Mouse (Mus musculus): ENCODE measurements around the gene Olfr1512. TPM values are rescaled to one million over a fixed set of nuclear protein-coding genes. Genes with fewer than 3 reads are reported as not detected.

Gene Olfr1512
- polyA plus RNA-seq, 1 experiment from 2014 or later: not detected

GRCm38 (mm10) chr14:52327910-52328812 is 50.8 kb downstream of the Olfr1512 start, which contains the start of gene Sall2:
Gene Sall2, minus strand, starts transcription at chr14:52328762.
- peak within 1 kb of the TSS; percentile 77 for H3K4me3 ChIP-seq
- peak; percentile 66 for DNase-seq (ENCODE audit: low spot score)
- H3K27me3 ChIP-seq (ENCODE audit: low read depth, poor library complexity, severe bottlenecking): no peaks in the 10 kb centered on the region
- peaks cover 13% of the 10 kb centered on the region for H3K36me3 ChIP-seq
- H3K9me3 ChIP-seq (replicated peaks): no peaks in the 10 kb centered on the region
- peaks cover 70% of the 10 kb centered on the region for H3K4me1 ChIP-seq
- under 1% methylated on average over 26 of the region's 26 CpGs for WGBS
- peak within 1 kb of the TSS; percentile 97 for H3K27ac ChIP-seq (replicated peaks)

DNA sequence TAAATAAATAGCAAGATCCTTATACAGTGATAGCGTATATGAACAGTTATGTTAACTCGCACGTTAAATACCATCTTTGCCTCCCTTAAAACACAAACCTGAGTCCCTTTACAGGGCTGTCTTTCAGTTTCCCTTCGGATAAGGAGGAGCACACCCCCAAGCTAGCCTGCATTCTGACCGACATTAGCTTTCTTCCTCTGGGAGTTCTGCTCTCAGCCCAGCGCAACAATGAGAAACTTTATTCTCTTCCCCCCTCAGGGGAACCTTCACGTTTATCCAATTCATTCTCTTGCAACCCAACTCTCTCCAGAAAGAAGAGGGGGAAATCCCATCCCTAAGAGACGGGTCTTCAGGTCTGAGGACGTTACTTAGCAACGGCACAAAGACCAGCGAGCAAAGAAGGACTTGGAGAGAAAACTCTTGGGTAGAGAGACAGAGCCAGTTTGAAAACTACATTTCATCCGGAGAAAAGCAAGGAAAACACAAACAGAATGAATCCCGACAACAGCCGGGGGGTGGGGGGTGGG is 51.5 kb downstream of the Olfr1512 start:
- peak overlapping the region; percentile 97 for H3K27ac ChIP-seq (replicated peaks)
- no peaks in the 10 kb centered on the region for H3K9me3 ChIP-seq (replicated peaks)
- peak overlapping the region; percentile 77 for H3K4me3 ChIP-seq
- peaks cover 66% of the 10 kb centered on the region for H3K4me1 ChIP-seq
- H3K27me3 ChIP-seq (ENCODE audit: low read depth, poor library complexity, severe bottlenecking): no peaks in the 10 kb centered on the region
- H3K36me3 ChIP-seq: peaks cover 20% of the 10 kb centered on the region
- DNase-seq (ENCODE audit: low spot score): peak; percentile 64
- WGBS: under 1% methylated on average over 14 of the region's 14 CpGs

GRCm38 (mm10) chr14:52325890-52326289 is 53.1 kb downstream of the Olfr1512 start:
- Histone ChIP-seq H3K36me3 (peaks cover 34% of the 10 kb centered on the region), H3K9me3 (replicated peaks) (no peaks in the 10 kb centered on the region), H3K4me1 (peaks cover 51% of the 10 kb centered on the region), H3K27me3 (ENCODE audit: low read depth, poor library complexity, severe bottlenecking) (no peaks in the 10 kb centered on the region), H3K4me3 (peak overlapping the region; percentile 77), H3K27ac (replicated peaks) (peak overlapping the region; percentile 97)
- 2% methylated on average over 4 of the region's 4 CpGs for WGBS
- peak; percentile 53 for DNase-seq (ENCODE audit: low spot score)

Other genes starting within 250 kb of the Olfr1512 start
- 88.3 and 90.6 TPM in 2 replicates for gene Supt16, start 181.8 kb downstream of the Olfr1512 start, polyA plus RNA-seq (2016; fragmentation: Nextera tagmentation; extraction: Ambion mirVana)
- 38.9 and 49.7 TPM in 2 replicates for gene Chd8, start 121.4 kb downstream of the Olfr1512 start, polyA plus RNA-seq (2016; fragmentation: Nextera tagmentation; extraction: Ambion mirVana)
- 50.1 and 56.1 TPM in 2 replicates for gene Tox4, start 100.0 kb downstream of the Olfr1512 start, polyA plus RNA-seq (2016; fragmentation: Nextera tagmentation; extraction: Ambion mirVana)
- gene Rab2b, start 99.6 kb downstream of the Olfr1512 start, polyA plus RNA-seq (2016; fragmentation: Nextera tagmentation; extraction: Ambion mirVana): 27.5 and 39.0 TPM in 2 replicates
- gene Mettl3, start 74.0 kb downstream of the Olfr1512 start, polyA plus RNA-seq (2016; fragmentation: Nextera tagmentation; extraction: Ambion mirVana): 60.5 and 63.8 TPM in 2 replicates
- gene Sall2, start 50.4 kb downstream of the Olfr1512 start, polyA plus RNA-seq (2016; fragmentation: Nextera tagmentation; extraction: Ambion mirVana): 82.4 and 90.2 TPM in 2 replicates
- gene Olfr1513, start 22.8 kb downstream of the Olfr1512 start, polyA plus RNA-seq (2016; fragmentation: Nextera tagmentation; extraction: Ambion mirVana): not detected in 2 replicates
- 0.21 TPM in 1 of 2 replicates, not detected in the other for gene Olfr1511, start 18.2 kb upstream of the Olfr1512 start, polyA plus RNA-seq (2016; fragmentation: Nextera tagmentation; extraction: Ambion mirVana)
- not detected in 2 replicates for gene Olfr1510, start 35.2 kb upstream of the Olfr1512 start, polyA plus RNA-seq (2016; fragmentation: Nextera tagmentation; extraction: Ambion mirVana)
- not detected in 2 replicates for gene Olfr1509, start 63.8 kb upstream of the Olfr1512 start, polyA plus RNA-seq (2016; fragmentation: Nextera tagmentation; extraction: Ambion mirVana)
- gene Olfr1508, start 88.3 kb upstream of the Olfr1512 start, polyA plus RNA-seq (2016; fragmentation: Nextera tagmentation; extraction: Ambion mirVana): not detected in 2 replicates
- gene Olfr1507, start 116.6 kb upstream of the Olfr1512 start, polyA plus RNA-seq (2016; fragmentation: Nextera tagmentation; extraction: Ambion mirVana): not detected in 2 replicates